Mouse (Mus musculus): ENCODE data around the gene Nxn. TPM values are rescaled to one million over a fixed set of nuclear protein-coding genes. Genes with fewer than 3 reads are reported as not detected.

Gene Nxn
- polyA plus RNA-seq, 1 experiment from 2014 or later = 23.2 TPM

GRCm38 (mm10) chr11:76343031-76343430, 55.9 kb downstream of the Nxn start:
- H3K9me3 ChIP-seq = no peaks in the 10 kb centered on the region
- peaks cover 38% of the 10 kb centered on the region for H3K4me1 ChIP-seq
- H3K27me3 ChIP-seq (replicated peaks) = no peaks in the 10 kb centered on the region
- no peak overlapping the region for H3K4me2 ChIP-seq
- no peak overlapping the region for H3K4me3 ChIP-seq
- 0 out of 2 replicates have a peak, but pooled peaks cover 4% of the 10 kb centered on the region for H3K36me3 ChIP-seq
- peak overlapping the region; percentile 41; the same call in 1 of the 2 replicates for H3K9ac ChIP-seq
- peak overlapping the region; percentile 51 for H3K27ac ChIP-seq (replicated peaks)
- 49% methylated on average over 9 of the region's 9 CpGs for WGBS
- no peak for ATAC-seq (ENCODE audit: extremely low read depth, insufficient number of reproducible peaks, low FRiP score, low TSS enrichment)

DNA sequence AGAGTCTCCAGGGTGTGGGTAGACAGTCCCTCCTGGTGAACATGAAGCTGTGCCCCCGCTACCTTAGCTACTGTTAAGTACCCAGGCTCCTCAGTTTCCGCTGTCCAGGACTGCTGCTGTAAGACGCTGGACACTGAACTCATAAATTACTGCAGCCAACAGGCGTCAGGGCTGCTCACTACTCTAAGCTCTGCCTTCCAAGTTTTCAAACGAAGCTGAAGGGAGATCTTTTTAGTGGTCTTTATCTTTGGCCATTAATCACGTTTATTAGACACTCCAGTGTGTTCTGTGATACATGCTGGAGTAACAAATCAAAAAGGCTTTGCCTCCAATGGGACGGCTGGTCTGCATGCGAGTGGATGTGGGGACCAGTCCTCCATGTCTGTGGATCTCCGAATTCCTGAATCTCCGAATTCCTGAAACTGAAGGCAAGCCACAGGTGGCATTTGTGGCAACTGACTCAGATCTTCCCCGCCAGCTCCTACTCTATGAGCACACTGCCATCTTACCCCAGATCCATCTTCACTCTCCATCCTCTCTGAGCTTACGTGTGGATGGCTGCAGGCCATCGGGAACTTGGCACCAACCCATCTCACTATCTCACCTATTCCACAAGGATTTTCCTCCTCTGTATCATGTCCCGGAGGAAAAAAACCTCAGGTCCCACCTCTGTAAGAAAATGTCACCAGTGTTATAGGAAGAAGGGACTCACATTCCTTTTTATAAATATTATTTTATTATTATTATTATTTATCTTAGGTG, 56.9 kb downstream of the Nxn start:
- ATAC-seq (ENCODE audit: extremely low read depth, insufficient number of reproducible peaks, low FRiP score, low TSS enrichment) = no peak
- Histone ChIP-seq H3K9me3 (no peaks in the 10 kb centered on the region), H3K9ac (no peak overlapping the region), H3K4me3 (no peak overlapping the region), H3K27ac (replicated peaks) (peak overlapping the region; percentile 53; the same call in 1 of the 2 replicates), H3K4me1 (peaks cover 43% of the 10 kb centered on the region), H3K4me2 (no peak overlapping the region), H3K27me3 (replicated peaks) (no peaks in the 10 kb centered on the region), H3K36me3 (0 out of 2 replicates have a peak, but pooled peaks cover 4% of the 10 kb centered on the region)
- WGBS = 69% methylated on average over 14 of the region's 14 CpGs

DNA sequence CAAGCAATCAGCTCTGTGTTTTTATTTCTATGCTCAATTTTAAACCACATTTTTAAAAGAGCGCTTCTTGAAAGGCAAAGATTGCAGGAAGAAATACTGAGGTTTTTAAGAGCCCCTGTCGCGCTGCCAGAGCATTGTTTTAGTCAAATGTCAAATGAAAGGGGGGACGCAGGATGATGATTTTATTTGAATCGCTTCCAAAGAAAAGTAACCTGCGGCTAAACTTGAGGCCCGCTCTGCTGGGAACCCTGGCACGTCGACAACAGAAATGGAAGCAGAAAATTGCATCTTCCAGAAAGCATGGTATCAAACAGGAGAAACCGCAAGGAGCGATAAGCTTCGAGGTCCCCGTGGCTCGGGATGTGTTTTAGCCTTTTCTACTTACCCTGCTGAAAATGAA, 57.8 kb downstream of the Nxn start:
- H3K4me2 ChIP-seq = peak overlapping the region; percentile 21
- ATAC-seq (ENCODE audit: extremely low read depth, insufficient number of reproducible peaks, low FRiP score, low TSS enrichment) = no peak
- 61% methylated on average over 14 of the region's 14 CpGs for WGBS
- 0 out of 2 replicates have a peak, but pooled peaks cover 4% of the 10 kb centered on the region for H3K36me3 ChIP-seq
- H3K4me3 ChIP-seq = no peak overlapping the region
- peak overlapping the region; percentile 48 for H3K27ac ChIP-seq (replicated peaks)
- H3K4me1 ChIP-seq = peaks cover 43% of the 10 kb centered on the region
- no peak overlapping the region for H3K9ac ChIP-seq
- H3K27me3 ChIP-seq (replicated peaks) = no peaks in the 10 kb centered on the region
- no peaks in the 10 kb centered on the region for H3K9me3 ChIP-seq

GRCm38 (mm10) chr11:76339830-76340229, 59.1 kb downstream of the Nxn start:
- no peak overlapping the region for H3K27ac ChIP-seq (replicated peaks)
- no peaks in the 10 kb centered on the region for H3K27me3 ChIP-seq (replicated peaks)
- ATAC-seq (ENCODE audit: extremely low read depth, insufficient number of reproducible peaks, low FRiP score, low TSS enrichment) = no peak
- 0 out of 2 replicates have a peak, but pooled peaks cover 5% of the 10 kb centered on the region for H3K36me3 ChIP-seq
- H3K4me2 ChIP-seq = no peak overlapping the region
- H3K9ac ChIP-seq = no peak overlapping the region
- 68% methylated on average over 5 of the region's 5 CpGs for WGBS
- H3K9me3 ChIP-seq = no peaks in the 10 kb centered on the region
- peaks cover 43% of the 10 kb centered on the region for H3K4me1 ChIP-seq
- no peak overlapping the region for H3K4me3 ChIP-seq

DNA sequence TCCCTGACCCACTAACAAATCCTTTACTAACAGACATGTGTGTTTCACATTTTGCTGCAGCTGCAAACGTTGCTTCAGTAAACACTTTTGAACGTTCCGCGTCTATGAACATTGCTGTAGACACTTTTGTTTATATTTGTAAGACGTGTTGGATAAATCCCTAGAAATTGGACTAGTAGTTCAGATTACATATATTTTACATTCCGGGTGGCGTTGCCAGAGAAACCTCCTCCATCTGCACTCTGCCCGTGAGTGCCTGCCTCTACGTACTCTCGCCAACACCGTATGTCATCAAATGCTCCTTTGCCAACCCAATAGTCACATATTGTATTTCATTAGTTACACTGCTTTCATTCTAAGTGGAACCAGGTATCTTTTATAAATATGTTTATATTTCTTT, 59.8 kb downstream of the Nxn start:
- no peak overlapping the region for H3K4me2 ChIP-seq
- no peaks in the 10 kb centered on the region for H3K9me3 ChIP-seq
- H3K4me1 ChIP-seq = peaks cover 43% of the 10 kb centered on the region
- no peak overlapping the region for H3K9ac ChIP-seq
- 0 out of 2 replicates have a peak, but pooled peaks cover 5% of the 10 kb centered on the region for H3K36me3 ChIP-seq
- ATAC-seq (ENCODE audit: extremely low read depth, insufficient number of reproducible peaks, low FRiP score, low TSS enrichment) = no peak
- 87% methylated on average over 11 of the region's 11 CpGs for WGBS
- no peak overlapping the region for H3K4me3 ChIP-seq
- no peaks in the 10 kb centered on the region for H3K27me3 ChIP-seq (replicated peaks)
- H3K27ac ChIP-seq (replicated peaks) = no peak overlapping the region

- Histone ChIP-seq H3K4me2 (no peak overlapping the region), H3K36me3 (0 out of 2 replicates have a peak, but pooled peaks cover 5% of the 10 kb centered on the region), H3K9ac (no peak overlapping the region), H3K27ac (replicated peaks) (no peak overlapping the region), H3K4me3 (no peak overlapping the region), H3K27me3 (replicated peaks) (no peaks in the 10 kb centered on the region), H3K9me3 (no peaks in the 10 kb centered on the region), H3K4me1 (peaks cover 41% of the 10 kb centered on the region)
- WGBS = 84% methylated on average over 8 of the region's 8 CpGs
- ATAC-seq (ENCODE audit: extremely low read depth, insufficient number of reproducible peaks, low FRiP score, low TSS enrichment) = no peak
These were observed 60.3 kb downstream of the Nxn start for GRCm38 (mm10) chr11:76338656-76339055.

GRCm38 (mm10) chr11:76337764-76338163, 61.2 kb downstream of the Nxn start:
- Histone ChIP-seq H3K27ac (replicated peaks) (no peak overlapping the region), H3K27me3 (replicated peaks) (no peaks in the 10 kb centered on the region)
- whole genome bisulfite sequencing = 8% methylated on average over 7 of the region's 7 CpGs

GRCm38 (mm10) chr11:76337236-76337635, 61.7 kb downstream of the Nxn start:
- Histone ChIP-seq H3K4me1 (peaks cover 34% of the 10 kb centered on the region), H3K9me3 (no peaks in the 10 kb centered on the region), H3K4me2 (peak overlapping the region; percentile 58), H3K36me3 (0 out of 2 replicates have a peak, but pooled peaks cover 5% of the 10 kb centered on the region), H3K27ac (replicated peaks) (no peak overlapping the region), H3K9ac (no peak overlapping the region), H3K4me3 (no peak overlapping the region), H3K27me3 (replicated peaks) (no peaks in the 10 kb centered on the region)
- no peak for ATAC-seq (ENCODE audit: extremely low read depth, insufficient number of reproducible peaks, low FRiP score, low TSS enrichment)
- 87% methylated on average over 9 of the region's 9 CpGs for WGBS

More at GRCm38 (mm10) chr11:76337764-76338163, 61.2 kb downstream of the Nxn start:
- Histone ChIP-seq H3K4me3 (peak overlapping the region; percentile 13; the same call in 1 of the 2 replicates), H3K9ac (peak overlapping the region; percentile 61; the same call in 1 of the 2 replicates), H3K9me3 (no peaks in the 10 kb centered on the region), H3K4me2 (peak overlapping the region; percentile 58), H3K36me3 (0 out of 2 replicates have a peak, but pooled peaks cover 5% of the 10 kb centered on the region), H3K4me1 (peaks cover 34% of the 10 kb centered on the region)
- no peak for ATAC-seq (ENCODE audit: extremely low read depth, insufficient number of reproducible peaks, low FRiP score, low TSS enrichment)

GRCm38 (mm10) chr11:76336224-76336623, 62.7 kb downstream of the Nxn start:
- ATAC-seq (ENCODE audit: extremely low read depth, insufficient number of reproducible peaks, low FRiP score, low TSS enrichment) = no peak
- H3K4me1 ChIP-seq = peaks cover 27% of the 10 kb centered on the region
- no peak overlapping the region for H3K4me2 ChIP-seq
- 0 out of 2 replicates have a peak, but pooled peaks cover 5% of the 10 kb centered on the region for H3K36me3 ChIP-seq
- H3K9me3 ChIP-seq = no peaks in the 10 kb centered on the region
- no peak overlapping the region for H3K4me3 ChIP-seq
- H3K9ac ChIP-seq = no peak overlapping the region
- no peaks in the 10 kb centered on the region for H3K27me3 ChIP-seq (replicated peaks)
- H3K27ac ChIP-seq (replicated peaks) = no peak overlapping the region

- Histone ChIP-seq H3K9ac (no peak overlapping the region), H3K4me1 (peaks cover 23% of the 10 kb centered on the region), H3K4me3 (no peak overlapping the region), H3K4me2 (no peak overlapping the region), H3K9me3 (no peaks in the 10 kb centered on the region), H3K27me3 (replicated peaks) (no peaks in the 10 kb centered on the region), H3K27ac (replicated peaks) (no peak overlapping the region), H3K36me3 (0 out of 2 replicates have a peak, but pooled peaks cover 5% of the 10 kb centered on the region)
- 91% methylated on average over 10 of the region's 10 CpGs for WGBS
- no peak for ATAC-seq (ENCODE audit: extremely low read depth, insufficient number of reproducible peaks, low FRiP score, low TSS enrichment)
These were observed 64.0 kb downstream of the Nxn start for GRCm38 (mm10) chr11:76334966-76335365.

- H3K36me3 ChIP-seq = 0 out of 2 replicates have a peak, but pooled peaks cover 5% of the 10 kb centered on the region
- H3K27me3 ChIP-seq (replicated peaks) = no peaks in the 10 kb centered on the region
- ATAC-seq (ENCODE audit: extremely low read depth, insufficient number of reproducible peaks, low FRiP score, low TSS enrichment) = no peak
- no peaks in the 10 kb centered on the region for H3K9me3 ChIP-seq
- WGBS = 57% methylated on average over 5 of the region's 5 CpGs
- peaks cover 42% of the 10 kb centered on the region for H3K4me1 ChIP-seq
- H3K9ac ChIP-seq = no peak overlapping the region
- H3K27ac ChIP-seq (replicated peaks) = peak overlapping the region; percentile 34; the same call in 1 of the 2 replicates
- H3K4me3 ChIP-seq = no peak overlapping the region
- no peak overlapping the region for H3K4me2 ChIP-seq
These were observed 66.7 kb downstream of the Nxn start for GRCm38 (mm10) chr11:76332240-76332639.

Measured in heart, embryonic 13.5 days (tissue).